Mouse (Mus musculus): ENCODE measurements at regions not wholly inside any gene's neighbourhood (a gene's known extent, or its start where the extent isn't known, plus 50 kb on each side); places are given as distances from the start of the nearest gene placed in this dataset.
A peak's percentile ranks its signal among the peaks of the same experiment; 100 is the strongest.

- no peak for DNase-seq (ENCODE audit: low spot score in 2 of 2)
These were observed 63.9 kb upstream of the Tnrc6a start for GRCm38 (mm10) chr7:123059718-123060337.

GRCm38 (mm10) chr7:123063264-123064011, 60.2 kb upstream of the Tnrc6a start:
- peak in 1 of 2 experiments; percentile 4 for DNase-seq (ENCODE audit: low spot score in 2 of 2)

- peak in 1 of 2 experiments; percentile 39 for DNase-seq (ENCODE audit: low spot score in 2 of 2)
These were observed 57.7 kb upstream of the Tnrc6a start for GRCm38 (mm10) chr7:123065951-123066351.

- no peak for DNase-seq (ENCODE audit: low spot score in 2 of 2)
These were observed 56.3 kb upstream of the Tnrc6a start for GRCm38 (mm10) chr7:123067396-123067795.

GRCm38 (mm10) chr7:123068241-123068640, 55.4 kb upstream of the Tnrc6a start:
- no peak for DNase-seq (ENCODE audit: low spot score in 2 of 2)

GRCm38 (mm10) chr7:123068715-123069273, 54.9 kb upstream of the Tnrc6a start:
- DNase-seq (ENCODE audit: low spot score in 2 of 2), result peak in 1 of 2 experiments; percentile 13

- peak in 1 of 2 experiments; percentile 9 for DNase-seq (ENCODE audit: low spot score in 2 of 2)
These were observed 54.4 kb upstream of the Tnrc6a start for GRCm38 (mm10) chr7:123069280-123069679.

GRCm38 (mm10) chr7:123070861-123071260, 52.8 kb upstream of the Tnrc6a start:
- DNase-seq (ENCODE audit: low spot score in 2 of 2), result no peak
